Mouse (Mus musculus) liver, embryonic 12.5 days (tissue): ENCODE data around the gene Ect2l. TPM values are rescaled to one million over a fixed set of nuclear protein-coding genes. Genes with fewer than 3 reads are reported as not detected.
"Not testable (repeated sequence)": the region's sequence is repeated elsewhere in the genome, so short reads cannot be mapped to it uniquely, and the experiment has no call there.

Experiments used
- ATAC-seq: fragments of 200-750 bp; cut with Nextera tagmentation; 2 replicates; pipeline ENCODE4 v1.8.0; 2017; ENCODE audit warnings: moderate number of reproducible peaks, mild to moderate bottlenecking, moderate library complexity
- H3K27ac ChIP-seq: fragments of 300-500 bp; sonication (generic); 2 replicates; pipeline ENCODE4 v1.5.1; 2016; ENCODE audit warnings: mild to moderate bottlenecking
- H3K27me3 ChIP-seq: fragments of 300-500 bp; sonication (generic); replicated peaks from 2 replicates; pipeline ENCODE4 v1.6.1; 2016; ENCODE audit warnings: mild to moderate bottlenecking, moderate library complexity
- H3K36me3 ChIP-seq: fragments of 300-500 bp; sonication (generic); 2 replicates; pipeline ENCODE4 v1.6.1; 2016; ENCODE audit warnings: mild to moderate bottlenecking, moderate library complexity
- H3K4me1 ChIP-seq: fragments of 300-500 bp; sonication (generic); 2 replicates; pipeline ENCODE4 v1.6.1; 2016
- H3K4me2 ChIP-seq: fragments of 300-500 bp; sonication (generic); 2 replicates; pipeline ENCODE4 v1.6.1; 2016; ENCODE audit warnings: mild to moderate bottlenecking, moderate library complexity
- H3K4me3 ChIP-seq: fragments of 300-500 bp; sonication (generic); 2 replicates; pipeline ENCODE4 v1.5.1; 2016; ENCODE audit warnings: mild to moderate bottlenecking, moderate library complexity
- H3K9ac ChIP-seq: fragments of 300-500 bp; sonication (generic); 2 replicates; pipeline ENCODE4 v1.6.1; 2016; ENCODE audit warnings: mild to moderate bottlenecking, moderate library complexity
- H3K9me3 ChIP-seq: fragments of 300-500 bp; sonication (generic); replicated peaks from 2 replicates; pipeline ENCODE4 v1.6.1; 2016; ENCODE audit warnings: mild to moderate bottlenecking, moderate library complexity
- WGBS: fragments of 180-500 bp; shearing (Covaris S2); methylation state at CpG from one replicate; pipeline ENCODE4 v1.1.7; 2016; ENCODE audit not compliant: insufficient replicate concordance; 5-methylcytosine and 5-hydroxymethylcytosine counted together
- polyA plus RNA-seq: library from polyadenylated mRNA; unstranded; fragments of >200 nt; fragmentation: Nextera tagmentation; extraction: Ambion mirVana; gene quantifications from 2 replicates; pipeline ENCODE4 v1.2.1, GENCODE M21; 2016

Ect2l gene
- polyA plus RNA-seq, 1 experiment from 2014 or later = 0.21 TPM

DNA sequence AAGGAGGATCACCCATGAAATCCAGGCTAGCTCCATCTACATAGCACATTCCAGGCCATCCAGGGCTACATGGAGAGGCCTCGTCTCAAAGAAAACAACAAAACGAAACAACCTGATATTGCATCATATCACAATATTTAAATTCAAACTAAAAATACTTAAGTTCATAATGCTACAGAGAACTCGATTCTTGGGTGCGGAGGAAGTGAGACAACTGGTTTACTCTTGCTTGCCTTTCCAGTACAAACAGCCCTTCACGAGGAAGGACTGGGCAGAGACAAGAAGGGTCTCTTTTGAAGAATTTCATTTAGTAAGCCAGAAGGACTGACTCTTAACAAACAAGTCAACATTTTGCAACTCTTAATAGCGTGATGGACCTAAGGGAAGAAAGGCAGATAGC lies 22.1 kb downstream of the Ect2l start:
- 64% methylated on average over 6 of the region's 6 CpGs for WGBS
- H3K36me3 ChIP-seq = no peaks in the 10 kb centered on the region
- no peak overlapping the region for H3K4me3 ChIP-seq
- H3K27me3 ChIP-seq = 0 out of 2 replicates have a peak, but pooled peaks cover 3% of the 10 kb centered on the region
- no peak for ATAC-seq
- H3K27ac ChIP-seq = no peak overlapping the region
- H3K4me2 ChIP-seq = no peak overlapping the region
- no peaks in the 10 kb centered on the region for H3K9me3 ChIP-seq
- no peaks in the 10 kb centered on the region for H3K4me1 ChIP-seq
- no peak overlapping the region for H3K9ac ChIP-seq

GRCm38 (mm10) chr10:18182246-18182645 lies 28.4 kb downstream of the Ect2l start:
- Histone ChIP-seq H3K4me3 (no peak overlapping the region), H3K27ac (no peak overlapping the region), H3K4me2 (no peak overlapping the region), H3K36me3 (no peaks in the 10 kb centered on the region), H3K27me3 (no peaks in the 10 kb centered on the region), H3K9me3 (no peaks in the 10 kb centered on the region), H3K4me1 (no peaks in the 10 kb centered on the region), H3K9ac (no peak overlapping the region)
- no peak for ATAC-seq
- WGBS = 67% methylated on average over 5 of the region's 5 CpGs

DNA sequence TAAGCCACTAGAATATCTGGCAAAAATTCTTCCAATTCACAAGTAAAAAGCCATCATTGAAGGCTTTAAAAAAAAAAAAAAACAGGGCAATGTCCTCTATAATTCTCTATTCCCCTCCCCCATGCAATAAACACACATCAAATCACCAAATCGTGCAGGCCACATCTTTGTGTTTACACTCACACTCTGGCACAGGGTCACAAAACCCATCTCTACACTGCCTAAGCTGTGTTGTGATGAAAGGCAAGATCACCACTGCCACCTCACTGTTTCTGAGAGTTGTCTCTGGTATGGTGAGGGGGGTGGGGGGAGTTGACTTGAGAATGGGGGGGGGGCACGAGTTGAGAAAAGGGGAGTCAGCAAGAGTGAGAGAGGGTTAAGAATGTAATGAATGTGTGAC lies 33.4 kb downstream of the Ect2l start:
- WGBS = 58% methylated on average over 2 of the region's 2 CpGs
- H3K4me1 ChIP-seq = no peaks in the 10 kb centered on the region
- no peak overlapping the region for H3K9ac ChIP-seq
- H3K4me2 ChIP-seq = no peak overlapping the region
- no peaks in the 10 kb centered on the region for H3K9me3 ChIP-seq
- no peaks in the 10 kb centered on the region for H3K27me3 ChIP-seq
- no peak overlapping the region for H3K27ac ChIP-seq
- no peak overlapping the region for H3K4me3 ChIP-seq
- H3K36me3 ChIP-seq = no peaks in the 10 kb centered on the region
- ATAC-seq = no peak

DNA sequence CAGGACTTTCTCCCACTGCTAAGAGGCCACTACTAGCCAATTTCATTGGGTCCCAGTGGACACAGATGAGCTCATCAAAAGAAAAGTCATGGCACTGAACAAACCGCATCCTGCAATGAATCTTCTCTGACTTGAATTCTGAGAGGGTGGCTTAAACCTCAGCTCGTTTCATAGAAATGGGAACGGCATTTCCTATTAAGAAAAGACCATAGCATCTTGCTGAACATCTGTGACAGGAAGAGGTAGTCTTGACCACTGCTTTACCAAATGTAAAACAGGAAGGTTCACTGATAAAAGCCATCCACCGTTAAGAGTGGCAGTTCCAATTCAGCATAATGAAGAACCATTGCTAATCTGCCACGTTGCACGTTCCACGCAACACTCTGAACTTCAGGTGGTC lies 34.0 kb downstream of the Ect2l start:
- WGBS = 31% methylated on average over 7 of the region's 7 CpGs
- no peaks in the 10 kb centered on the region for H3K4me1 ChIP-seq
- no peak for ATAC-seq

GRCm38 (mm10) chr10:18175087-18175486 lies 35.6 kb downstream of the Ect2l start:
- Histone ChIP-seq H3K27ac (no peak overlapping the region), H3K36me3 (no peaks in the 10 kb centered on the region), H3K27me3 (no peaks in the 10 kb centered on the region), H3K4me2 (no peak overlapping the region), H3K9ac (no peak overlapping the region), H3K4me3 (no peak overlapping the region), H3K4me1 (no peaks in the 10 kb centered on the region), H3K9me3 (no peaks in the 10 kb centered on the region)
- ATAC-seq = no peak
- 64% methylated on average over 6 of the region's 6 CpGs for WGBS

More for the DNA sequence above, 34.0 kb downstream of the Ect2l start:
- H3K27me3 ChIP-seq = no peaks in the 10 kb centered on the region
- H3K36me3 ChIP-seq = no peaks in the 10 kb centered on the region
- no peak overlapping the region for H3K27ac ChIP-seq
- no peak overlapping the region for H3K4me3 ChIP-seq
- H3K4me2 ChIP-seq = no peak overlapping the region
- no peak overlapping the region for H3K9ac ChIP-seq
- no peaks in the 10 kb centered on the region for H3K9me3 ChIP-seq

DNA sequence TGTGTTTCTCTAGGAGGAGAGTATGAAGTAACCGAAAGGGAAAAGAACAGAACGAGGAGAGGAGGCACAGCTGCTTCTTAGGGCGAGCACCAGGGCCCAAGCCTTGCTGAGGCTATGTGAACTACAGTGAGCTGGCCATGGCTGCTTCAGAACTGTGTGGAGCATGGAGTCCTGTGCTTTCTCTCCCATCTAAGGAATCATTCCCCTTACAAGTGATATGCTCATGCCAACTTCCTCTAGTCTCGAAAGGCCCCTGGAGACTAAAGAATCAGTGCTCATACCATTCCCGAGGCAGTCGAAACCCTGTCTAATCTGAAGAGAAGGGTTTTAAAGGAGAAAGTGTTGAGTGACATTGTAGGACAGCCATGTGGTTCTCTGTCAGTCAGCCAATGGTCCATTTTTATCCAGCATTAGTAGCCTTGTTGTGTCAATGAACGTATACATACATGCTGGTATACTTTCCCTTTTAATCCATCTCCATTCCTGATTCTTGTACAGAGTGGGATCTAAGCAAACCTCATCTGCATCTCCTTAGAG lies 48.2 kb downstream of the Ect2l start:
- H3K9ac ChIP-seq = no peak overlapping the region
- no peaks in the 10 kb centered on the region for H3K27me3 ChIP-seq
- no peaks in the 10 kb centered on the region for H3K9me3 ChIP-seq
- H3K27ac ChIP-seq = no peak overlapping the region
- no peak overlapping the region for H3K4me2 ChIP-seq
- H3K36me3 ChIP-seq = no peaks in the 10 kb centered on the region
- 68% methylated on average over 7 of the region's 7 CpGs for WGBS
- H3K4me1 ChIP-seq = no peaks in the 10 kb centered on the region
- ATAC-seq = no peak
- H3K4me3 ChIP-seq = no peak overlapping the region

- ATAC-seq = no peak
- no peaks in the 10 kb centered on the region for H3K9me3 ChIP-seq
- WGBS = 56% methylated on average over 3 of the region's 3 CpGs
Observed at GRCm38 (mm10) chr10:18147224-18147623, 63.5 kb downstream of the Ect2l start.

DNA sequence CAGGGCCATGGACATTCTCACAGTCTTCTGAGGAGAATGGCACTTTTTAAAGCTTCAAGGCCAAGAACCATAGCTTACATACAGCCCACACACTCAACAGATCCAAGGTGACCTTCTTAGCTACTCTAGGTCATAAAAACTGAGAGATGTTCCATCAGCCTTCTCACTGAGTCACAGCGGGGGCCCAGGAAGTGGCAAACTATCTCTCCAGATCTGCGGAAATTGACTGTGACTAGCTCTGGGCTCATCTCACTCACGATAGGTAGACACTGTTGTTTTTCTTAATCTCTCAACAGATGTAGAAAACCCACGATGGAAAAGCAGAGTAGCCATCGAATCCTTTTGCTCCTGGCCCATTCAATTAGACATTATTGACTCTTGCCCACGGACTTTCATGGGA lies 68.5 kb downstream of the Ect2l start:
- H3K27me3 ChIP-seq = no peaks in the 10 kb centered on the region
- H3K9ac ChIP-seq = no peak overlapping the region
- no peaks in the 10 kb centered on the region for H3K36me3 ChIP-seq
- no peak overlapping the region for H3K4me3 ChIP-seq
- H3K27ac ChIP-seq = no peak overlapping the region
- no peak overlapping the region for H3K4me2 ChIP-seq
- no peaks in the 10 kb centered on the region for H3K9me3 ChIP-seq
- ATAC-seq = no peak
- no peaks in the 10 kb centered on the region for H3K4me1 ChIP-seq
- WGBS = 55% methylated on average over 6 of the region's 6 CpGs

More at GRCm38 (mm10) chr10:18147224-18147623, 63.5 kb downstream of the Ect2l start:
- Histone ChIP-seq H3K27ac (no peak overlapping the region), H3K4me2 (no peak overlapping the region), H3K4me1 (no peaks in the 10 kb centered on the region), H3K4me3 (no peak overlapping the region), H3K9ac (no peak overlapping the region), H3K27me3 (no peaks in the 10 kb centered on the region), H3K36me3 (no peaks in the 10 kb centered on the region)

DNA sequence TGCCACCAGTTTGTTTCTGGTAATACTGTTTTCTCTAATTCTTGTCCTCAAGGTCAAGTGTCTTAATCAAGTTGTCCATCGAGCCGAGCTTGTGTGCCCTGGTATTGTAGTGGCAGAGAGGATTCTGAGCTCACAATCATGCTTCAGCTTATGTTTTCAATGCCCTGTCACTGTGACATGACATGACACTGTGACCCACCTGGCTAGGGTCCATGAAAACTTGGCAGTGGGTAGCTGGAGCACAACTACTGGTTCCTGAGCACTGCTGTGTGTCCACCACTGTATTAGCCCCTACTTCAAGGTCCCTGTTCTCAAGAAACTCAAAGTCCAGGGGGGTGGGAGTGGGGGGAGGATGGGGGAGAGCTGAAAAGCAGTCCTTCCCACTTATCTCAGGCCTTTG lies 69.3 kb downstream of the Ect2l start:
- Histone ChIP-seq H3K4me2 (no peak overlapping the region), H3K9me3 (no peaks in the 10 kb centered on the region), H3K27me3 (no peaks in the 10 kb centered on the region), H3K4me3 (no peak overlapping the region), H3K9ac (no peak overlapping the region), H3K27ac (no peak overlapping the region), H3K36me3 (no peaks in the 10 kb centered on the region), H3K4me1 (no peaks in the 10 kb centered on the region)
- ATAC-seq = no peak
- 68% methylated on average over 2 of the region's 2 CpGs for WGBS

- no peak for ATAC-seq
- 81% methylated on average over 5 of the region's 5 CpGs for WGBS
- Histone ChIP-seq H3K27me3 (no peaks in the 10 kb centered on the region), H3K27ac (no peak overlapping the region), H3K4me1 (no peaks in the 10 kb centered on the region), H3K9me3 (no peaks in the 10 kb centered on the region), H3K9ac (peak overlapping the region; percentile 17; the same call in 1 of the 2 replicates), H3K36me3 (no peaks in the 10 kb centered on the region), H3K4me2 (peak overlapping the region; percentile 44), H3K4me3 (peak overlapping the region; percentile 43)
Observed at GRCm38 (mm10) chr10:18139615-18140014, 71.1 kb downstream of the Ect2l start.

DNA sequence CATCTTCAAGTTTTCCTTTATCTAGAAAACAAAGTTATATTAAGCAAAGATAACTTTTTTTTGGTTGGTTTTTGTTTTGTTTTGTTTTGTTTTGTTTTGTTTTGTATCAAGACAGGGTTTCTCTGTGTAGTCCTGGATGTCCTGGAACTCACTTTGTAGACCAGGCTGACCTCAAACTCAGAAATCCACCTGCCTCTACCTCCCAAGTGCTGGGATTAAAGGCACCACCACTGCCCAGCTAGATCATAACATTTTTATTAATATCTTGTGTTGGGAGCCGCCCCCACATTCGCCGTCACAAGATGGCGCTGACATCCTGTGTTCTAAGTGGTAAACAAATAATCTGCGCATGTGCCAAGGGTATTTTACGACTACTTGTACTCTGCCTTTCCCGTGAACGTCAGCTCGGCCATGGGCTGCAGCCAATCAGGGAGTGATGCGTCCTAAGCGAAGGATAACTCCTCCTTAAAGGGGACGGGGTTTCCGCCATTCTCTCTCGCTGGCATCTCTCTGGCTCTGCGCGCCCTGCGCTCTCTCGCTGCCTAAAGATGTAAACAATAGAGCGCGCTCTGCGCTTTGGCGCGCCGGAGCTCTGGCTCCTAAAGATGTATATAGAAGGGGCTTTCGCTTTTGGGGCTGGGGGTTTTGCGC lies 71.7 kb downstream of the Ect2l start:
- H3K9ac ChIP-seq = 0 out of 2 replicates have a peak overlapping the region, but pooled peaks have one; percentile 17
- H3K4me1 ChIP-seq, H3K9me3 ChIP-seq, H3K27ac ChIP-seq, H3K27me3 ChIP-seq, ATAC-seq, H3K36me3 ChIP-seq: not testable (repeated sequence)
- H3K4me3 ChIP-seq = peak overlapping the region; percentile 43
- 64% methylated on average over 14 of the region's 26 CpGs for WGBS
- peak overlapping the region; percentile 44 for H3K4me2 ChIP-seq

DNA sequence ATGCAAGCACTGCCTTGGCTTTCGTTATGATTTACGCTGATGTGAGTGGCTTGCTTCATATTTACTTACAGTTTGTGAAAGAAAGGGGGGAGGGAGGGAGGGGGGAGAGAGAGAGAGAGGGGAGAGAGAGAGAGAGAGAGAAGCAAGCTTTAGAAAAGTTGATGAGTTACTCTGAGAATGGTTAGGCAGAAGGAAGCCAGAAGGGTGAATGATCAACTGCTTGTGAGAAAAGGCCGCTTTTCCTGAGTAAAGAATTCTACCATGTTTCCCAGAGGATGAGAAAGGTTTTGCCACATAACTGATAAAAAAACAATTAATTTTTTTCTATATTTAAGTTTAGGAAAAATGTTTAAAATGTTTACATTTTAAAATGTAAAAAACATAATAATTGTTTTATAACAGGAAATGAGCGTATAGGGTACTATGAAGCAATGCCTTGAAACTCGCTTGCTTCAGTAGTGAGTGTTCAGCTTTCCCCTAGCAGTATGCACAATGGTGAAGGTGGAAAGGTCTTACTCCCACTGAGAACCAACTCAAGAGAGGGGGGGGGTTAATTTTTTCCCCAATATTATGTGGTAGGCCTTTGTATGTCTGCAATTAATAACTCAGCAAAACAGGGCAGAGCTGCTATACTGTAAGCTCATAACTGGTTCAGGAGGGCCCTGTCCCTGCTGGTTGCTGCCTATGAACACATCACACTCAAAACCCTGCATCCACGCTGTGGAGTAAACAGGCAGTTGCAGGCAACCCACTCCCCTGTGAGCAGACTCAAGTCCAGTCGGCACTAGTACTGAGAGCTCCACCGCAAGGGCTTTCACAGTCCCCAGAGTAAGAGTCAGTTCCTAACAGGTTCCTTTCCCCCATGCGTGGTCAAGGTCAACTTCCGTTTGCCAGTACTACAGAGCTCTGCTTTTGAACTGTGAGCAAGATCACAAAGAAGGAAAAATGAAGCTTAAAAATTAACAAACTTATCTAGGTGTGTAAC lies 78.7 kb downstream of the Ect2l start:
- Histone ChIP-seq H3K27me3 (no peaks in the 10 kb centered on the region), H3K9ac (no peak overlapping the region), H3K4me1 (no peaks in the 10 kb centered on the region), H3K4me2 (no peak overlapping the region), H3K4me3 (no peak overlapping the region), H3K27ac (no peak overlapping the region), H3K9me3 (no peaks in the 10 kb centered on the region), H3K36me3 (0 out of 2 replicates have a peak, but pooled peaks cover 4% of the 10 kb centered on the region)
- ATAC-seq = no peak
- 73% methylated on average over 10 of the region's 10 CpGs for WGBS
